Mouse (Mus musculus) thymus, postnatal 25 days (tissue): ENCODE results near the gene Csrnp3.
A peak's percentile ranks its signal among the peaks of the same experiment; 100 is the strongest.
"Not testable (repeated sequence)": the region's sequence is repeated elsewhere in the genome, so short reads cannot be mapped to it uniquely, and the experiment has no call there.

ENCODE experiments used
- DNase-seq: peaks from one replicate; pipeline ENCODE4 v3.0.0; 2022

The Csrnp3 gene

DNA sequence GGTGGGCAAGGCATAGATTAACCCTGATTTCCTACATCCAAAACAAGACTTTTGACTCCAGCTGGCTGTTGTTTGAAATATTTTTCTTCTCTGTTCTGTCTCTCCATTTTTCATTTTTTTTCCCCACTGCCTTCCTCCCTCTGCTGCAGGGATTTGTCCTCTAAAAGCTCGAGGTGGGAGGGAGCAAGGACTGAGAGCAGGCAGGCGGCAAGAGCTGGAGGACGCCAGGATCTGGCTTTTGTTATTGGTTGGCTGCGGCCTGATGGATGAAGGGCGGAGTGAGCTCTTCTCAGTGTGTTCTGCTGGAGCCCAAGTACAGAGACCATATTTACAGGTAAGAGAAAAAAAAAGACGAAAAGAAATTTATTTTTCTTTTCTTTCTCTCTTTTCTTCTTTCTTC is at the start of gene Csrnp3:
Gene Csrnp3, plus strand, starts transcription at position 217 of the 400 bp plus-strand sequence.
- DNase-seq, result no peak

DNA sequence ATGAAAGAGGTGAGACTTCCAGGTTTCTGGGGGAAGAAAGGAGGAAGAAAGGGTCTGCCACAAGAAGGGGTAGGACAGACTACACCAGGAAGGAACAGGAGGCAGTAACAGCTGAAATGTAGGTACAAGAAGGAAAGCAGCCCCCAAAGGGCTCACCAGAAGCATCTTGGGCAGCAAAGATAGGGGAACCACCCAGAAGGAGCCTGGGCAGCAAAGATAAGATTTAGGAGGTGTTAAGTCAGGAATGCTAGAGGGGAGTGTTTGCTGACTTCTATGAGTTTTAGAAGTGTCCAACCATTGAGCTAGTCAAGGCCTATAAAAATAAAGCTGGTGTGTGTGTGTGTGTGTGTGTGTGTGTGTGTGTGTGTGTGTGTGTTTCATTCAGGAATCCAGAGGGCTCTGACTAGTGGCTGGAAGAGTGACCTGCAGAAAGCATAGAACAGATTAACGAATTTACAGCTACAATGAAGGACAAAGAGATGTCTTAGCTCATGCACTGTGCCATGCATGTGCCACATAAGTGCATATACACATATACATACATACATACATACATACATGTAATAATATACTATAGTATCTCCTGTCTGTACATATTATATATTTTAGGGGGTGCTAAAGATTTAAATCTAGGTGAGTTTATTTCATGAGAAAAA is 44.4 kb upstream of the Csrnp3 start:
- DNase-seq, result no peak

DNA sequence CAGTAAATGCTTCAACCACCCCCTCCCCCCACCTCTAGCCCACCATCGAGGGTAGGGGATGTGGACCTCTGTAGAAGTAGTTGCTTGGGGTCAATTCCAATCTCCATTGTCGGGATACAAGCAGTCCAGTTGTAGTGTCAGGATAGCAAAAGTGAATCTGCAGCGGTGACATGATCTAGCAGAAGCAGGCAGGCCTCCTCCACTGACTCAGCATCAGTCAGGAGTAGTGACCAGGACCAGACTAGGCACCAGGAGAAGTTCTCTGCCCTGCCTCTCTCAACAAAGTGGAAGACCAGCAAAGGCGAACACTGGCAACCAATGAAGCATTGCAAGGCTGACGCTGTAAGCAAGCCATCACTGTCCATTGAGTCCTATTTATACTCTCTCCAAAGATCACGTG is 39.0 kb upstream of the Csrnp3 start:
- no peak for DNase-seq

DNA sequence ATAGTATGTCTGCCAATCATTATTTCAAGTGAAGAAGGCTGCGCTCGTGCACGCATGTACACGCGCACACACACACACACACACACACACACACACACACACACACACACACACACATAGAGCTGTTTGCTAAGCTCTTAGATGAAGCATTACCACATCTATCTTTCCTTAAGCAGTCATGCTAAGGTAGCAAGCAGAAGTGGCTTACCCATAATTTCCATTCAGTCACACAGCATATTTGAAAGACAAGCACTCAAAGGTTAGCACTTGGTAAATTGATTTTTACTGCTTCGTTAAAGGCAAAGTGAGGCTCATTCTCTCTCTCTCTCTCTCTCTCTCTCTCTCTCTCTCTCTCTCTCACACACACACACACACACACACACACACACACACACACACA is 34.4 kb upstream of the Csrnp3 start:
- not testable (repeated sequence) for DNase-seq

DNA sequence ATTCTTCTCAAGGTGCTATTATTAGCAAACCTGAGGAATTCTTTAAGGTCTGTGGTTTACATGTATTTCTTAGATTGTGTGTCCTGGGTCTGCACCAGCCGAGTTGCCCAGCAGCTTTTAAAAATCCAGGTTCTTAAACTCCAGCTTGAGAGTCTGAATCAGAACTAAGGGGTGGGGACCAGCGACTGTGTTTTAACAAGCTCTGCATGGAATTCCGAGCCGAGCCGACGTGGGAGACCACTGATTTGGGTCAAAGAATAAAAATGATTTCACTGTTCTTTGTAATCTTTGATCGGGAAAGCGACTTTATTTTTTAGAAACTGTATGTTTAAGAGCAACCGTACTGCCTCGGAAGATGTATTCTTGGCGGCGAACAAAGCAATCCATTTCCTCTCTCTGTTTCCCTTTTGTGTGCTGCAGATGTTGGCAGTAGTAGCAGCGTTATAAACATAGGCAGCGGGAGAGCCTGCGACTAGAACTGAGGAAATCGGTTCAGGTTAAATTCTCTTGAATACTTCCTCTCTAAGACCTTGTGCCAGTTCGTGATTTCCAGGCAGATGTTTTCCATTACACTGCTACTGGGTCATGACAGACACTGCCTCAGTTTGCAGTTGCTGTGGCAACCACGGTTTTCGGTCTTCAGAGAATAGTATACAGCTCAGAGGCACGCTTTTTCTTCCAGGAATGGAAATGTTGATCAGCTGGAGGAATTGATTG is 27.3 kb upstream of the Csrnp3 start:
- peak; percentile 1 for DNase-seq

DNA sequence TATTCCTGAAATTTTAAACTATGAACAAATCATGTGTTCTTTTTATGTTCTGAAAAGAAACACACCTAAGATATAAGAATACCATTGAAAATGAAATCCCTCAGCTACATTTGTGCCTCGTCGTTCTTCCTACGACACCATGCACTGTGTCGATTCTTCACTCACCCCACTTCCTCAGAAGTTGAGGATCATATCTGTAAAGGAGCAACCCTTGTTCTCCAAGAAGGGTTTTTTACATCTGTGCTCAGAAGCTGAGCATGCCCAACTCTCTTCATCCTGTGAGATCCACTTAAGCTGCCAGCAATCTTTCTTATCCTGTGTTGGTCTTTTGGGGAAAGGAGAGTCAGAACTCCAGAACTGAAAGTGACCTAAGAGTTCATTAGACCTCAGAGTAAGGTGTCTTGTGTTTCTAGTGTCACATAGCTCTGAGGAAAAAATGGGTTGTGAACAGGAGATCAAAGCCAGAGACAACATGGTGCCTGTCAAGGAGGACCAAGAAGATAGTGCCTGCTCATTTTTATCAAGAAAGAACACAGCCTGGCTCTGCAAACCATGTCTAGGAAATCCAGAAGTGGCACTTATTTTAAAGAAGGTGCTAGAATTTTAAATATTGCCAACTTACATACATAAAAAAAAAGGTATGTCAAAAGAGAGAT is 25.3 kb upstream of the Csrnp3 start:
- no peak for DNase-seq

DNA sequence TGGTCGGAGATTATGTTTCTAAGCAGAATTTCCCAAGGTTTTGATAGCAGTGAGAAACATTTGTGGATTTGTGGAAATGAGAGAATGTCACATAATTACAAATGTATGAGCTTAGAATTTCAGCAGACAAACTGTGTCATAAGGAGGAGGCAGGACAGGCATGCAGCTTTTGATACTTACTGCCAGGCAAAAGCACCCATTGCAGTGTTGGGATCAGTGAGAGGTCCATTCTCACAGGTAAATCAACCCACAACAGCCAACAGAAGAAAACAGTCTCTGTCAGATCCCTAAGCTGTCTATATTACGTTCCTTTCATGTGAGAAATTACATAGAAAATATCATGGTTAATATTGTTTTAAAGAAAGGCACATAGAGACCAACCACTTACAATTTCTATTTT is 19.3 kb upstream of the Csrnp3 start:
- no peak for DNase-seq

DNA sequence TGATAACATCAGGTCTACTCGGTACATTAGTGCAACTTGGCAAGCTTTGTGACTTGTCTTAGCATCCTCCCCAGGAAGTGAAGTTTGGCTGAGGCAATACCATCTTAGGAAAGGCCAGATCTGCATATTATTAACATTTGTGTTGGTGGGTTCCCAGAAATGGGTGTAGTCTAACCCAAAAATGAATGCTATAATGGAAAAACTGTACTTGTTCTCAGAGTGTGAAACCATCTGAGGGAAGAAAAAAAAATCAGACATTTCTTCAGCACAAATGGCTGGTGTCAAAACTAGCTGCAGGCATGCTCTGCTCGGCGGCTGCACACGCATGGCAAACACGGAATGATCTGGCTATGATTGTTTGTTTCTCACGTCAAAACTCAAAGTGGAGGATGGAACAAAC is 18.8 kb upstream of the Csrnp3 start:
- DNase-seq, result no peak

DNA sequence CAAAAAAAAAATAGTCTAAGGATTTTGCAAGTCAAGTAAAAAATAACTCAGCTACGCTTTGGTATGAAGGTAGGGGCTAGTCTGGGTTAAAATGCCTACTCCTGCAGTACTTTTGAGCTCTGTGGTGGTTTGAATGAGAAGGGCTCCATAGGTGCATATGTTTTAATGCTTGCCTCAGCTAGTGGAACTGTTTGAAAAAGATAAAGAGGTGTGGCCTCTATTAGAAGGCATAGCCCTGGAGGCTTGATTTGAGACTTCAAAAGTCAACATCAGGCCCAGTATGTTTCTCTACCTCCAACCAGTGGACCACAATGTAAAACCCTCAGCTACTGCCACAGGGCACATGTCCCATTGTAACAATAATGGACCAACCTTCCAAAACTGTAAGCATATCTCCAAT is 16.9 kb upstream of the Csrnp3 start:
- no peak for DNase-seq

DNA sequence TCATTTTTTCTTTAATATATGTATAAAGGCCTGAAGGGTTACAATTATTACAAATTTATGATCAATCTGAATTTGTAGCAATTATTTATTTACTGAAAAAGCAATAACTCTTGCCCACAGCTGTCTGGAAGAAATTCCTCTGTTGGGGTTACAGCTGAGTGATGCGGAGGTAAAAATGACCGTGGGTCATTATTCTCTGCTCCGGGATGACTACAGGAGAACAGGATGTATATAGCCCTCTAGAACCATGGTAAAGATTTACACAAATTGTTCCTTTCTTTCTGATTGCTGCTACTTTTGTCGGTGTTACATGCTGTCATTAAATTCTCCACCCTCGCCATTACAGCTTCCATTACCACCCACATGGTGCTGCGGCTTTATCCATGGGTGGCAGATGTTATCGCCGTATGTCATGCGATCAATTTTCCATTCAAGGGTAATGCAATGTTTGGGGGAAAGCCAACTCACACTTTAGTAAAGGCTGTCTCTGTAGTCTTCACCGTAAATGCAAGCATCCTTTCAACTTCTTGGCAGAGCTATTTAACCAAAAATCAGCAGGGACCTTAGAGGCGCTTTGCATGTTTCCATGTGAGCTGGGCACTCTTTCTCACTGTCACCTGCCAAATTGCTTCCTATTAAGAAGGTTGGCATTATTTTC is 12.7 kb upstream of the Csrnp3 start:
- DNase-seq, result no peak

DNA sequence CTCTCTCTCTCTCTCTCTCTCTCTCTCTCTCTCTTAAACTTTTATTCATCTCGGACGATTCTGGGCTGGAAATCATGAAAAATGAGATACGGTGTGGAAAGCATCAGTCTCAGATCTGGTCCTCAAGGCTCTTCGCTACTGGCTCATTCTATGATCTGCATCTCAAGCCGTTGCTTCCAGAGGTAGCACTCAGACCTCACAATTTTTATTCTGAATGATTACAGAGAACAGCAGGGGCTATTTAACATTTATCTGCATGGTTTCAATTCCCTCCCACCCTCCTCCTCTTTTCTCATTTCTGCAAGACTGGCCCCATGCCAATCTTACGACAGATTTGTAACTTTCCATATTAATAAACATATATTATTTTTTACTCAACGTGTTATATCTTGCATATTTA is 12.1 kb upstream of the Csrnp3 start:
- no peak for DNase-seq

DNA sequence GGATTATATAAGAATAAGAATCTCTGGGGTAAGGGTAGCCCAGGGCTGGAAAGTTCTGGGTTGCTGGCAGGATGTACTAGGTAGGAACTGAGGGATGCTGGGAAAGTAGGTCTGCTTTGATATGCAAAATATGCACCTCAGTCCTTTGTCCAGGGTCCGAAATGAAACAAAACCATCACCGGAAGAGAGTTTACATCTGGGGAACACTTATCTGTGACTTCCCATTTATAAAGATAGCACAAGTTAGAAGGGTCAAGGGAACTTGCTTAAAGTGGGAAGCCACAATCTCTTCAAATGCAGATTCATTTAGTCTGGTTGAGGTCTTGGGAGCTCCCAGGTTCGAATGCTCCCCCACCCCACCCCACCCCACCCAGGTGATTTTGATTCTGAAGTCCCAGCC is 4.0 kb upstream of the Csrnp3 start:
- DNase-seq, result no peak

DNA sequence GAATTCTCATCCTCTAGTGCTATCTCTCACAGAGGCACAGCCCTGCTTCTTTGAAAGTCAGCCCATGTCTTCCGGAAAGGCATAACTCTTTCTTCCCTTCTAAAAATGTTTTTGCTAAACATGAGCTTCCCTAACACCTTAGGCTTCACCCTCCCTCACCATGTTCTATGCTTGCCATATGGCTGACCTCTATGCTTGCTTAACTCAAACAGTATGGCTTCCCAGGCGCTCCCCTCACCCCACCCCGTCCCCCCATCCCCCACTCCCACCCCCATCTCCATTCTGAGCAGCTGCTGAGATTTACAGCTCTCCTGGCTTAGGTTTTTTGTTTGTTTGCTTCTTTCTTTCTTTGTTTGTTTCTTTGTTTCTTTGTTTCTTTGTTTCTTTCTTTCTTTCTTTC is 3.2 kb upstream of the Csrnp3 start:
- no peak for DNase-seq

DNA sequence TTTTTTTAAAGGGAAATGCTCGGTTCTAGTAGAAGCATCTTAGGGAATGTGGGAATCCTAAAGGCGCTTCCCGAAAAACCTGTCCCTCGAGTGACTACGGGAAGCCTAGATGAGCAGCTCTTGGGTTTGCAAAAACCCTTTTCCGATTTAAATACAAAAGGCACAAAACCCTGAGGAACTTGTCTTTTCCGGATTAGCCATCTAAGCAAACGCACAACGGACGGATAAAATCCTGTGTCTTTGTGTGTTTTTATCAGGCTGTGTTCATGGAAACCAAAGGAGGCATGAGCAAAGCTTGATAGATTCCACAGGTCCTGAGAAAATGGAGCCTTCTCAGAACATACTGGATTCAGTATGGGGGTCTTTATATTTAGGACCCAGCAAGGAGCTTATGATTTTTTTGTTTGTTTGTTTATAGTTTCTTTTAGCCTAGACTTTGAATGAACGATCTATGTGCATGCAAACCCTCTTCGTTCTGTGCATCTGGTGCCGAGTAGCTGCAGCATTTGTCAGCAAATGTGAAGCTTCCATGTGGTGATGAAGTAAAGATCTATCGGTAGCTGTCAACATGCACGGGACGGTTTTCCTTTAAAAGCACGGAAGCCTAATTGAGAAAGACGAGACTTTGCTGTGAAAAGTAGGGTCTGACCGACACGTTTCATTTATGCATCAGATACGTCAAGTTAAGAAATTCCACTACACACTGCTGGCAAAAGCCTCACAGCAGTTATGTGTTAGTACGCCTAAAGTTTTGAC is 611 bp downstream of the Csrnp3 start:
- DNase-seq, result no peak

DNA sequence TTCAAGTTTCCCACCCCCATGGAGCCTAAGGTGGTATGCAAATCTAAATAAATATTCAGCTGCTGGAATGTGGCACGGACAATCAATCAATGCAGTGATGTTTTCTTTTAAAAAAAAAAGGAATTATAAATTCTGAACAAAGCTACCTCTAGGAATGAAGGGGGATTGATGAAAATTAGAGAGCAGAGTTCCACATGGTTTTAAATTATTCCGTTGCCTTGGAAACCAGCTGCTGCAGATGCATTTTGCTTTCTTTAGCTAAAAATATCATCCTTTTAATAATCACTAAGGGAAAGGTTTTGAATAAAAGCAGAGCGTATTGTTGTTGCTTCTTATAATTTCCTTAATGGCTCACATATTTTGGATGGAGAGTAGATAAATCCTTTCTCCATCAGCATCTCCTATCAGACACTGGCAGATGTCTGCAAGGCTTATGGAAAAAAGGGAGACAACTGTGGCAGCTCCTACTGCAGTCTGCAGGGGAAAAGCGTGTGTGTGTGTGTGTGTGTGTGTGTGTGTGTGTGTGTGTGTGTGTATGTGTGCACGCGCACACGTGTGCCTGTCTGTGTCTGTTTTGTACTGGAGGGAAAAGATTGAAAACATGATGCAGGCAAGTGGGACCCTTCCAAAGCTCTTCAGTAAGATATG is 2.0 kb downstream of the Csrnp3 start:
- no peak for DNase-seq

DNA sequence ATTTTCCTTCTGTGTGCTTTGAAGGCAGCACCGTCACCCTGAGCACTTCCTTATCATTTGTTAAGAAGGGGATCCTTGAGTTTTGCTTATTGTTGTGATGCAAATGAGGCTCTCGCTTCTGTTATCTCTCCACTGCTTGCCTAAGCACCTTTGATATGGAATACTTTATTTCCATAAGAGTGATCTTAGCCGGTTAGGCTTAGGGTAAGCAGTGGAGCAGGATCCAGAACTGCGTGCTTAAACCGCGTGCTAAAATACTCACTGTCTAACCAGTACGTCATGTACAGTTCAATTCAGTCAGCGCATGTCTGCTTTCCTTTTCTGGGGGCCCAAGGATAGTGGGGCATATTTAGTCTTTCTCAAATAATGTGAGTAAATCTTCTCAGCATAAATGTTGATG is 3.1 kb downstream of the Csrnp3 start:
- no peak for DNase-seq

DNA sequence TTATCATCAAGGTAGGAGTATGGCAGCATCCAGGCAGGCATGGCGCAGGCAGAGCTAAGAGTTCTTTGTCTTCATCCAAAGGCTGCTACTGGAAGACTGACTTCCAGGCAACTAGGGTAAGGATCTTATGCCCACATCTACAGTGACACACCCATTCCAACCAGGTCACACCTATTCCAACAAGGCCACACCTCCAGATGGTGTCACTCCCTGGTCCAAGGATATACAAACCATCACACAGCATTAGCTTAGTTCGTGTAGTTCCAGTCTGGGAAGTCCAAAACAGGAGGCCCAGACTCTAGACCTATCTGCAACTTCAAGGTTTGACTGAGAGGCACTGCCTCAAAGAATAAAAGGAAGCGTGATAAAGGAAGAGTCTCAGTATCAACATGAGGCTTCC is 4.7 kb downstream of the Csrnp3 start:
- DNase-seq, result not testable (repeated sequence)

DNA sequence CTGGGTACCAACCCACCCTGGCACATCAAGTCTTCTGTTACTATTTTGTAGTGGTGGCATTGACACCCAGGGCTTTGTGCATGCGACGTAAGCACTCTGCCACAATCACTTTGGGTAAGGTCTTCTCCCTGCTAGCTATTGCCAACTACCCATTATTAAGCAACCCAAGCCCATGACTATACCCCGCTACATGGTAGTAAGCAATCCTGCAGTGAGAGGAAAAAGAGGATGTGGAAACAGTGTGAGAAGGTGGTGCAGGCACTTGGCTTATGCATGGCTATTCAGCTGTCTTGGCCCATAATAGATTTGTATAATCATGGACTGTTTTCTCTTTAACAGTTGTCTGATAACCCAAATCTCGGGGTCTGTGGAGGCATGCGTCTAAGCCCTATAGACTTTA is 11.2 kb downstream of the Csrnp3 start:
- no peak for DNase-seq

DNA sequence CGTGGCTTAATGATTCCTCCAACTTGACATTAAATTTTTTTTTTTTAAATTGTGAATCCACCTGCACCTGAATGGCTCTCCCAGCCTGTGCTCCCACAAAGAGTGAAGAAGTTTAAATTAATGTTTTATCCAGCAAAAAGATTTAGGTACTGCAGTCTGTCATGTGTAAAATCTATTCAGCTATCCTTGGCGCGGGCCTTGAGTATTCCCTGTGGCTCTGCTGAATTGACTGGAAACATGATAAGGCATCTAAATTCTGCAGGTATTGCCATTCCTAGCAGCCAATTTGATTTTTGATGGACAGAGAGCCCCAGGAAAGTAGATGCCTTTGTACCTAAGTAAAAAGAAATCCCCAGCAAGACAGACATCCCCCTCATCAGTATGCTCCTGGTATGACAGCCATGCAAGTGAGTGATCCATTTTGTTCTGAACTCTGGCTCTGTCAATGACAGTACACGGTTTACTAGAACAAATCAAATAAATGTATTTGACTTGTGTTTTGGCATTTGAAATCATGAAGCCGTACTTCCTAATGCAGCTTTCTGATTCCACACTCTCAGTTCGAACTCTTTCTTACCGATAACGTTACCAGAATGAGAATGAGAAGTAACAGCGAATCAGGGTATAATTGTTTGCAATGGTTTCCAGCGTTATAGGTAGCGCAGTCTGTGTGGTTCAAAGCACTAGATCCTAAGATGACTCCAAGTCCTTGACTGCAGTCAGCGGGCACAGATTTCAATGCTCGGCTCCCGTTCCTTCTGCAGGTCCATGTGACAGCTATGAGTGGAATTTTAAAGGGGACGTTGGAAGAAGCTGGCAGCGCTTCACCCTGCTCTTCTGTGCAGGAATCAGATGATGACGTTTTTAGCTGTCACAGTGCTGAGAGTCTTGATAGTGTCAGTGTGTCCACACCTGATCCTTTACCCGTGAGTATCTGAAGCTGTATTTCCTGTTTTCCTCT is 14.5 kb downstream of the Csrnp3 start:
- no peak for DNase-seq

DNA sequence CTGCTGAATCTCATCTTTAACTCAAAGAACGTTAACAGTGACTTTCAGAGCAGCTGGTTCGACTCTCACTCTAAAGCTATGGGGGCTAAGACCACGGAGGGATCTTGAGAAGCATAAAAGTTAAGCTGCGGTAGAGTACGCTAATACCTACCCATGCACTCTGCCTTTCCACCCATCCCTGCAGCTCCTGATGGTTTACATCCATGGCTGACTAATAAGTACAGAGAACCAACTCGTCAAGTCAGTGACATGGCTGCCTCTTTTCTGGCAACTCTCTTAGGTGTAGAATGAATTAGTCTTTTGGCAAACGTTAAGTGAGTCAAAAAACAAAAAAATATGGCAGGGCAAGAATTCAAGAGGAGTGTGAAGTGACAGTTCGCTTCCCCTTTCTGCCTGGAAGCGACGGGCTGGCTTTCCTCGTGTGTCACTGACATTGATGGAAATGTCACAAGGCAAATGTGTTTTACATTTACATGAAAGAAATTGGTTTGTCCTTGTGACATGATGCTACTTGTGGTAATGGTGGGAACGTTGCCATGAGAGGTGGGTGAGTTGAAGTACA is 19.3 kb downstream of the Csrnp3 start:
- no peak for DNase-seq
